Mouse (Mus musculus): ENCODE data around the gene Pias4. TPM values are rescaled to one million over a fixed set of nuclear protein-coding genes. Genes with fewer than 3 reads are reported as not detected.

The Pias4 gene
- polyA plus RNA-seq, 1 experiment from 2014 or later: 33.5 TPM

GRCm38 (mm10) chr10:81140717-81141454 is 26.8 kb downstream of the Pias4 start:
- peaks cover 34 to 50% of the 10 kb centered on the region in 2 experiments for H3K4me1 ChIP-seq (ENCODE audit: control insufficient read depth in 2 of 2, insufficient read depth in 2 of 2, low read length in 2 of 2)
- 54% methylated on average over 10 of the region's 10 CpGs for WGBS
- H3K27me3 ChIP-seq (ENCODE audit: control insufficient read depth, insufficient read depth, low read length): no peaks in the 10 kb centered on the region
- peak overlapping the region; percentile 14 to 80; a peak in 1 of 4 replicates for H3K4me3 ChIP-seq (ENCODE audit: control insufficient read depth in 1 of 2, insufficient read depth in 1 of 2, low read depth in 1 of 2, low read length in 2 of 2)
- no peaks in the 10 kb centered on the region for H3K9me3 ChIP-seq (ENCODE audit: control insufficient read depth, low read length)
- H3K9ac ChIP-seq (ENCODE audit: low read length): peak overlapping the region; percentile 90
- no peak for ATAC-seq (ENCODE audit: insufficient number of reproducible peaks, insufficient read depth, low FRiP score, low read depth)
- peak overlapping the region in 1 of 2 experiments; percentile 43; a peak in 2 of 4 replicates for H3K27ac ChIP-seq (replicated peaks in 1 of 2; ENCODE audit: control insufficient read depth in 1 of 2, insufficient read depth in 1 of 2, low read depth in 2 of 2, low read length in 2 of 2)
- H3K36me3 ChIP-seq (ENCODE audit: control insufficient read depth, insufficient read depth, low read length): peaks cover 32% of the 10 kb centered on the region
- H3K4me2 ChIP-seq (ENCODE audit: low read length): peak overlapping the region; percentile 94

DNA sequence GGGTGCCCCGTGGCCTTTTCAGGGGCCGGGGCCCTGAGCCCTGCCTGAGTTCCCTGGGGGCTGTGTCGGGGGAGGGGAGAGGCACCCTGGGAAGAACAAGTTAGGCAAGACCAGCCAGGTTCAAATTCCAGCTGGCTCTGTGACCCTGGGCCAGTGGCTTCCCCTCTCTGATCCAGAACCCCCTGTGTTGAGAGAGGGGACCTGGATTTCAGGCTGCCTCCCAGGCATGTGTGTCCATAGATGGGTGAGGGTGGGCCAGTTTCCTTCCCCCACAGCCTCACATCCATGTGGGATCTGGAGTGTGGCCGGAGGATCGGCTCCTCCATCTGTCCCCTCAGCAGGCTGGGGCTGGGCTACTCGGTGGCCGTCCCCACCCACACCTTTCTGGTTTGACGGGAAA is 27.7 kb downstream of the Pias4 start:
- H3K36me3 ChIP-seq (ENCODE audit: control insufficient read depth, insufficient read depth, low read length): peaks cover 23% of the 10 kb centered on the region
- 55% methylated on average over 8 of the region's 8 CpGs for WGBS
- peak overlapping the region; percentile 90 for H3K9ac ChIP-seq (ENCODE audit: low read length)
- ATAC-seq (ENCODE audit: insufficient number of reproducible peaks, insufficient read depth, low FRiP score, low read depth): no peak
- H3K27ac ChIP-seq (replicated peaks in 1 of 2; ENCODE audit: control insufficient read depth in 1 of 2, insufficient read depth in 1 of 2, low read depth in 2 of 2, low read length in 2 of 2): peak overlapping the region in 1 of 2 experiments; percentile 43; a peak in 2 of 4 replicates
- H3K27me3 ChIP-seq (ENCODE audit: control insufficient read depth, insufficient read depth, low read length): no peaks in the 10 kb centered on the region
- peaks cover 36 to 58% of the 10 kb centered on the region in 2 experiments for H3K4me1 ChIP-seq (ENCODE audit: control insufficient read depth in 2 of 2, insufficient read depth in 2 of 2, low read length in 2 of 2)
- H3K4me3 ChIP-seq (ENCODE audit: control insufficient read depth in 1 of 2, insufficient read depth in 1 of 2, low read depth in 1 of 2, low read length in 2 of 2): peak overlapping the region in 1 of 2 experiments; percentile 80; a peak in 1 of 4 replicates
- H3K9me3 ChIP-seq (ENCODE audit: control insufficient read depth, low read length): no peaks in the 10 kb centered on the region
- peak overlapping the region; percentile 94 for H3K4me2 ChIP-seq (ENCODE audit: low read length)

DNA sequence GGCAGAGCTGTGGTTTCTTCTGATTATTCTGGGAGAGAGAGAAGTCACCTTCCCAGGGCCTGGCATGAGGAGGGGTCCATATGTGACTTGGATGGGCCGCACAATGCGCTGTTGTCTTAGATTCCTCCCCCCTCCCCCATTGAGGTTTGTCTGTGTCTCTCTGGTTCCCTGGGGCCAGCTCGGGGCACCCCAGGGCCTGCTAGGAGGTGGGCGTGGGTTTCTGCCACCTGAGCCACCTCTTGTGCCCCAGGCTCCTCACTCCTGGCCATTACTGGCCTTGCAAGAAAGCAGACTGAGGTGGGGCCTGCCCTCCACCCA is 28.2 kb downstream of the Pias4 start:
- 59% methylated on average over 4 of the region's 4 CpGs for whole genome bisulfite sequencing
- Histone ChIP-seq H3K4me2 (ENCODE audit: low read length) (peak overlapping the region; percentile 94), H3K4me3 (ENCODE audit: control insufficient read depth in 1 of 2, insufficient read depth in 1 of 2, low read depth in 1 of 2, low read length in 2 of 2) (peak overlapping the region in 1 of 2 experiments; percentile 80; a peak in 1 of 4 replicates), H3K27me3 (ENCODE audit: control insufficient read depth, insufficient read depth, low read length) (no peaks in the 10 kb centered on the region), H3K9ac (ENCODE audit: low read length) (peak overlapping the region; percentile 90; the same call in 1 of the 2 replicates), H3K9me3 (ENCODE audit: control insufficient read depth, low read length) (no peaks in the 10 kb centered on the region), H3K4me1 (ENCODE audit: control insufficient read depth in 2 of 2, insufficient read depth in 2 of 2, low read length in 2 of 2) (peaks cover 36 to 59% of the 10 kb centered on the region in 2 experiments), H3K36me3 (ENCODE audit: control insufficient read depth, insufficient read depth, low read length) (peaks cover 18% of the 10 kb centered on the region), H3K27ac (replicated peaks in 1 of 2; ENCODE audit: control insufficient read depth in 1 of 2, insufficient read depth in 1 of 2, low read depth in 2 of 2, low read length in 2 of 2) (peak overlapping the region in 1 of 2 experiments; percentile 94; a peak in 1 of 4 replicates)
- no peak for ATAC-seq (ENCODE audit: insufficient number of reproducible peaks, insufficient read depth, low FRiP score, low read depth)

GRCm38 (mm10) chr10:81138821-81139528 is 28.7 kb downstream of the Pias4 start:
- peak overlapping the region; percentile 80 to 97 for H3K4me3 ChIP-seq (ENCODE audit: control insufficient read depth in 1 of 2, insufficient read depth in 1 of 2, low read depth in 1 of 2, low read length in 2 of 2)
- H3K9ac ChIP-seq (ENCODE audit: low read length): peak overlapping the region; percentile 90
- H3K36me3 ChIP-seq (ENCODE audit: control insufficient read depth, insufficient read depth, low read length): peaks cover 12% of the 10 kb centered on the region
- peaks cover 38 to 62% of the 10 kb centered on the region in 2 experiments for H3K4me1 ChIP-seq (ENCODE audit: control insufficient read depth in 2 of 2, insufficient read depth in 2 of 2, low read length in 2 of 2)
- H3K27ac ChIP-seq (replicated peaks in 1 of 2; ENCODE audit: control insufficient read depth in 1 of 2, insufficient read depth in 1 of 2, low read depth in 2 of 2, low read length in 2 of 2): peak overlapping the region; percentile 58 to 94
- no peaks in the 10 kb centered on the region for H3K9me3 ChIP-seq (ENCODE audit: control insufficient read depth, low read length)
- H3K27me3 ChIP-seq (ENCODE audit: control insufficient read depth, insufficient read depth, low read length): peaks cover 4% of the 10 kb centered on the region
- ATAC-seq (ENCODE audit: insufficient number of reproducible peaks, insufficient read depth, low FRiP score, low read depth): no peak
- WGBS: 52% methylated on average over 11 of the region's 11 CpGs
- peak overlapping the region; percentile 94 for H3K4me2 ChIP-seq (ENCODE audit: low read length)

DNA sequence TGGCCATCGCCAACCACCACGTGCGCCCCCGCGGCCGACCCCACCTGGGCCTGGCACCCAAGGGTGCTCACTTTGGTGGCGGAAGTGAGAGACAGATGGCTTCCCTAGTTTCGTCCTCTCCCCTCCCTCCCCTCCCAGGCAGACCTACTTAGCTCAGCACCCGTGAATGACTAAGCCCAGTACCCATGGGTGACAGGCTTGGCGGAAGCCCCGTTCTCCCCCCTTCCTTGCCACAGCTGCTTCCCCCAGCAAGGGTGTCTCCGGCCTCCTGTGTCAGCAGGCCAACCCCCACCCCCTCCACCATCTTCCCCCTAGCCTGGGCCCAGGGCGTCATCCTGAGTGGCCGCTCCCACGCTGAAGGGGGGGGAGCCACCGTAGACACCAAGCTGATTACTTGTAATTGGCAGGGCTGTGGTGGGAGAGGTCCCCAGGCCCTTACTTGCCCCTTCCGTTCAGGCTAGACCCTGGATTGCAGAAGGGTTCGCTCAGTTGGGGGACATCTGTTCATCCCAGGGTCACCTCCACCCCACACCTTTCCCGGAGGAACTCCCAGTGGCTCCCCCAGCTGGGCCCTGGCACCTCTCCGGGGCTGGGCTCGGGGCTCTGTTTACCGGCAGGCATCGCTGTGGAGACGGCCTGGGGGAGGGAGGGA is 29.5 kb downstream of the Pias4 start:
- peak overlapping the region; percentile 80 to 97 for H3K4me3 ChIP-seq (ENCODE audit: control insufficient read depth in 1 of 2, insufficient read depth in 1 of 2, low read depth in 1 of 2, low read length in 2 of 2)
- peak overlapping the region; percentile 88 to 94 for H3K27ac ChIP-seq (replicated peaks in 1 of 2; ENCODE audit: control insufficient read depth in 1 of 2, insufficient read depth in 1 of 2, low read depth in 2 of 2, low read length in 2 of 2)
- 0 out of 2 replicates have a peak, but pooled peaks cover 6% of the 10 kb centered on the region for H3K36me3 ChIP-seq (ENCODE audit: control insufficient read depth, insufficient read depth, low read length)
- no peak for ATAC-seq (ENCODE audit: insufficient number of reproducible peaks, insufficient read depth, low FRiP score, low read depth)
- H3K4me2 ChIP-seq (ENCODE audit: low read length): peak overlapping the region; percentile 94
- no peaks in the 10 kb centered on the region for H3K9me3 ChIP-seq (ENCODE audit: control insufficient read depth, low read length)
- under 1% methylated on average over 20 of the region's 24 CpGs for WGBS
- H3K4me1 ChIP-seq (ENCODE audit: control insufficient read depth in 2 of 2, insufficient read depth in 2 of 2, low read length in 2 of 2): peaks cover 38 to 61% of the 10 kb centered on the region in 2 experiments
- peak overlapping the region; percentile 90 for H3K9ac ChIP-seq (ENCODE audit: low read length)
- peaks cover 5% of the 10 kb centered on the region for H3K27me3 ChIP-seq (ENCODE audit: control insufficient read depth, insufficient read depth, low read length)

DNA sequence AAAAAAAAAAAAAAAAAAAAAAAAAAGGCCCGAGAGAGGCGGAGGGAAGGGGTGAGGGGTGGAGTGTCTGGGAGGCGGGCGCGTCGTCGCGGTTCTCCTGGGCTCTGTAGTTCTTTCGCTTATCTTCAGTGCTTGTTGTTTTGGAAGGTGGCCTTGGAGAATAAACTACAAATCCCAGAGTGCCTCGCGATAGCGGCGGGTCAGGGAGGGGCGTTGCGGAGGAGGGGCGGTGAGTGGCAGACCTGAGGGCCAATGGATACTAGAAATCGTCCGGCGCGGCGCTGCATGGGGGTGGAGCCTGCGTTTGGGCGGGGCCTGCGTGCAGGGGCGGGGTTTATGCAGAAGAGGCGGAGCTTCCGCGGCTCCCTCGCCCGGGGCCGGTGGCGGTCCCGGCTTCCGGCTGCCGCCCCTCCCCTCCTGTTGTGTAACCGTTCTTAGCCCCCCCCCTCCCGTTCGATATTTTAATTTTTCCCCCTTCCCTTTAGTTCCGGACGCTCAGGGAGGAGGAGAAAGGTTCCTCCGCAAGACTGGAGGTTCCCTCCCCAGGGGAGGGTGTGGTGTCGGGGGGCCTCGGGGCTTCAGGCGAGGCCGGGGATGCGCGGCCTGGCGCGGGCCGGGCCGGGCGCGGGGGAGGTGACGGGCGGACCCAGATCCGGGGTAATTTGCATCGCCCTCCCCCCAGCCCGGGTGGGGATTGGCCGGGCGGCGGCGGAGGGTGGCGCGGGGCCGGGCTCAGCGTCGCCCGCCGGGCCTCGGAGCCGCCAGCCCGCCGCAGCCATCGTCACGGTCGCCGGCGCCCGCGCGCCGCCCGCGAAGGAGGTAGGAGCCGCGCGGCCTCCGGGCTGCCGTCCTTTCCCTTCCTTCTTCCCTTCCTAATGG is 30.2 kb downstream of the Pias4 start:
- peak overlapping the region; percentile 99 for H3K9ac ChIP-seq (ENCODE audit: low read length)
- H3K4me1 ChIP-seq (ENCODE audit: control insufficient read depth in 2 of 2, insufficient read depth in 2 of 2, low read length in 2 of 2): peaks cover 36 to 54% of the 10 kb centered on the region in 2 experiments
- peak overlapping the region; percentile 94 to 97 for H3K4me3 ChIP-seq (ENCODE audit: control insufficient read depth in 1 of 2, insufficient read depth in 1 of 2, low read depth in 1 of 2, low read length in 2 of 2)
- 0 out of 2 replicates have a peak, but pooled peaks cover 6% of the 10 kb centered on the region for H3K36me3 ChIP-seq (ENCODE audit: control insufficient read depth, insufficient read depth, low read length)
- no peaks in the 10 kb centered on the region for H3K9me3 ChIP-seq (ENCODE audit: control insufficient read depth, low read length)
- H3K4me2 ChIP-seq (ENCODE audit: low read length): peak overlapping the region; percentile 99
- under 1% methylated on average over 77 of the region's 89 CpGs for WGBS
- peak overlapping the region; percentile 88 to 99 for H3K27ac ChIP-seq (replicated peaks in 1 of 2; ENCODE audit: control insufficient read depth in 1 of 2, insufficient read depth in 1 of 2, low read depth in 2 of 2, low read length in 2 of 2)
- ATAC-seq (ENCODE audit: insufficient number of reproducible peaks, insufficient read depth, low FRiP score, low read depth): peak; percentile 85
- peaks cover 5% of the 10 kb centered on the region for H3K27me3 ChIP-seq (ENCODE audit: control insufficient read depth, insufficient read depth, low read length)

All from heart, embryonic 14.5 days (tissue).